Mouse (Mus musculus): ENCODE data around the gene Omd. TPM values are rescaled to one million over a fixed set of nuclear protein-coding genes. Genes with fewer than 3 reads are reported as not detected.

Gene Omd
- polyA plus RNA-seq (2012; rRNA removed) = not detected in 2 replicates

DNA sequence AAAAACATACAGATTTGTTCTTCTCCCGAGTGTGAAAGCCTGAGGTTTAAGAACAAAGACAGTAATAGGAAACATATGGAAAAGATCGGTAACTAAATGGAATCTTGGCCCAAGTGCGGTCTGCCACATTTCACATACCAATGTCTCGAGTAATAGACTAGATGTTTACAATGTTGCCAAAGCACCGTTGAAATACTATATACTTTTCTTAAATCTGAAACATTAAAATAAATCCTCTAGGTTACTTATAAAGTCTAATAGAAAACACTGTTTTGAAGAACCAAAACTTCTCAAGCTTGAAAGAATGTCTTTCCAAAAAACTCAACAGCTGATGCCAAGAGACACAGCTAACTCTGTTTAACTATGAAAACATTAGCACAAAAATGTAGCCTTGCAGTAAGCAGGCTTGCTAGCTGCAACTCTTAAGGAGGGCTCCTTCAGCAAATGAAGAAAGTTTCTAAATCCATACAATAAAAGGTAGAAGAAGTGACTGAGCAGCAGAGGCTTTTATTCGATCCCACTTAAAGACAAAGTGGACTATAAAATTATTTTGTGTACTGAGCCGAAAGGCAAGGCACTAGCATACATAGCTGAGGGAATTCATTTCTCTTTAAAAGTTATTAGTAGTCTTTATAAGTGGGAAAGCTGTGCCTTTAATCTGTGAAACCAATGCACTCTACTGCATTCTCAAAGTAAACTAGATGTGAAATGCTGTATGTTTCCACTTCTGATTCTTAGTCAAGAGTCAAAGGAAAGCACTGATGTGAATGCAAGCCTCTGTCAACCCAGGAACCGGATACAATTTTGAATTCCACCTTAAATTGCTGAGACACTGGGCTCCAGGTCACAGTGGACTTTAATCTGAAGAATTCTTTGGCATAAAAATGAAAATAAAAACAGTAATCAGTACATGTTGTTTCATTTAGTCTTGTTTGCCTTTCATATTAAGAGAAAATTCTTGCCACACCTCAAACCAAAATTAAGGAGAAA is at the start of gene Omd:
Gene Omd, plus strand, starts transcription at position 922 of the 990 bp plus-strand sequence.

GRCm38 (mm10) chr13:49544279-49544678 is 38.0 kb upstream of the Omd start, which contains the start of gene Aspn:
Gene Aspn (plus strand): TSS chr13:49544443.

GRCm38 (mm10) chr13:49607714-49608113 is 25.5 kb downstream of the Omd start, which contains the start of gene Ogn:
Gene Ogn (plus strand): TSS chr13:49608046.

Other genes with a start within 250 kb of the Omd start
- 6.4 and 6.7 TPM in 2 replicates for gene Bicd2, start 240.9 kb upstream of the Omd start, polyA plus RNA-seq (2012; rRNA removed)
- gene Ippk, start 161.2 kb upstream of the Omd start, polyA plus RNA-seq (2012; rRNA removed) = 3.4 and 4.4 TPM in 2 replicates
- 0.11 and 0.14 TPM in 2 replicates for gene Tes3-ps, start 89.1 kb upstream of the Omd start, polyA plus RNA-seq (2012; rRNA removed)
- gene Ecm2, start 77.7 kb upstream of the Omd start, polyA plus RNA-seq (2012; rRNA removed) = 0.16 and 0.18 TPM in 2 replicates
- gene Aspn, start 38.0 kb upstream of the Omd start, polyA plus RNA-seq (2012; rRNA removed) = 0.07 and 1.0 TPM in 2 replicates
- 0.50 and 1.5 TPM in 2 replicates for gene Ogn, start 25.6 kb downstream of the Omd start, polyA plus RNA-seq (2012; rRNA removed)
- gene Cenpp, start 70.3 kb downstream of the Omd start, polyA plus RNA-seq (2012; rRNA removed) = 10.9 and 13.0 TPM in 2 replicates
- gene Nol8, start 70.6 kb downstream of the Omd start, polyA plus RNA-seq (2012; rRNA removed) = 6.2 and 6.3 TPM in 2 replicates
- gene Iars, start 99.6 kb downstream of the Omd start, polyA plus RNA-seq (2012; rRNA removed) = 38.1 and 38.5 TPM in 2 replicates
- gene Gm30302, start 216.5 kb downstream of the Omd start, polyA plus RNA-seq (2012; rRNA removed) = not detected in 2 replicates